Mouse (Mus musculus) heart, embryonic 14.5 days (tissue): ENCODE measurements at regions not wholly inside any gene's neighbourhood (a gene's known extent, or its start where the extent isn't known, plus 50 kb on each side); places are given as distances from the start of the nearest gene placed in this dataset.

Experiments used
- ATAC-seq: fragments of 200-750 bp; cut with Nextera tagmentation; 2 replicates; pipeline ENCODE4 v1.8.0; 2017; ENCODE audit warnings: low read depth, moderate TSS enrichment; ENCODE audit not compliant: insufficient number of reproducible peaks, insufficient read depth, low FRiP score
- H3K27ac ChIP-seq, 2 experiments: fragments of 200-500 bp in 1 of 2; fragments of 300-500 bp in 1 of 2; sonication (generic) in 1 of 2; replicated peaks in 1 of 2; 2 replicates each; pipeline ENCODE4 v1.5.1; 2012 to 2014; ENCODE audit warnings: low read depth in 2 of 2, low read length in 2 of 2, control low read depth in 1 of 2, mild to moderate bottlenecking in 1 of 2, mixed read lengths in 1 of 2; ENCODE audit not compliant: control insufficient read depth in 1 of 2, insufficient read depth in 1 of 2
- H3K27me3 ChIP-seq: fragments of 300-500 bp; sonication (generic); 2 replicates; pipeline ENCODE4 v1.6.1; 2014; ENCODE audit warnings: mild to moderate bottlenecking, low read length, control low read depth; ENCODE audit not compliant: control insufficient read depth, insufficient read depth
- H3K36me3 ChIP-seq: fragments of 300-500 bp; sonication (generic); 2 replicates; pipeline ENCODE4 v1.6.1; 2014; ENCODE audit warnings: mild to moderate bottlenecking, control low read depth, low read length, mixed read lengths; ENCODE audit not compliant: control insufficient read depth, insufficient read depth
- H3K4me1 ChIP-seq, 2 experiments: fragments of 200-500 bp in 1 of 2; fragments of 300-500 bp in 1 of 2; sonication (generic) in 1 of 2; 2 replicates each; pipeline ENCODE4 v1.6.1; 2012 to 2014; ENCODE audit warnings: low read length in 2 of 2, control low read depth in 1 of 2, mixed read lengths in 1 of 2; ENCODE audit not compliant: control insufficient read depth in 2 of 2, insufficient read depth in 2 of 2
- H3K4me2 ChIP-seq: fragments of 300-500 bp; sonication (generic); 2 replicates; pipeline ENCODE4 v1.6.1; 2014; ENCODE audit warnings: mild to moderate bottlenecking, low read length
- H3K4me3 ChIP-seq, 2 experiments: fragments of 200-500 bp in 1 of 2; fragments of 300-500 bp in 1 of 2; sonication (generic) in 1 of 2; 2 replicates each; pipeline ENCODE4 v1.5.1; 2012 to 2014; ENCODE audit warnings: low read length in 2 of 2, mild to moderate bottlenecking in 2 of 2, control low read depth in 1 of 2, low read depth in 1 of 2, moderate library complexity in 1 of 2; ENCODE audit not compliant: control insufficient read depth in 1 of 2, insufficient read depth in 1 of 2
- H3K9ac ChIP-seq: fragments of 300-500 bp; sonication (generic); 2 replicates; pipeline ENCODE4 v1.6.1; 2014; ENCODE audit warnings: mild to moderate bottlenecking, low read length
- H3K9me3 ChIP-seq: fragments of 300-500 bp; sonication (generic); 2 replicates; pipeline ENCODE4 v1.6.1; 2016; ENCODE audit warnings: low read length, control low read depth; ENCODE audit not compliant: control insufficient read depth
- WGBS: fragments of 180-500 bp; shearing (Covaris S2); extraction: QIAGEN DNeasy Blood & Tissue Kit; methylation state at CpG from one replicate; pipeline ENCODE4 v1.1.7; 2014; 5-methylcytosine and 5-hydroxymethylcytosine counted together

GRCm38 (mm10) chr13:72715959-72716680 lies 87.5 kb downstream of the Irx2 start:
- Histone ChIP-seq H3K27me3 (no peaks in the 10 kb centered on the region), H3K36me3 (no peaks in the 10 kb centered on the region), H3K9ac (no peak overlapping the region), H3K4me3 (no peak overlapping the region), H3K9me3 (no peaks in the 10 kb centered on the region), H3K4me2 (no peak overlapping the region), H3K27ac (no peak overlapping the region), H3K4me1 (no peaks in the 10 kb centered on the region)
- 66% methylated on average over 6 of the region's 6 CpGs for WGBS
- no peak for ATAC-seq

DNA sequence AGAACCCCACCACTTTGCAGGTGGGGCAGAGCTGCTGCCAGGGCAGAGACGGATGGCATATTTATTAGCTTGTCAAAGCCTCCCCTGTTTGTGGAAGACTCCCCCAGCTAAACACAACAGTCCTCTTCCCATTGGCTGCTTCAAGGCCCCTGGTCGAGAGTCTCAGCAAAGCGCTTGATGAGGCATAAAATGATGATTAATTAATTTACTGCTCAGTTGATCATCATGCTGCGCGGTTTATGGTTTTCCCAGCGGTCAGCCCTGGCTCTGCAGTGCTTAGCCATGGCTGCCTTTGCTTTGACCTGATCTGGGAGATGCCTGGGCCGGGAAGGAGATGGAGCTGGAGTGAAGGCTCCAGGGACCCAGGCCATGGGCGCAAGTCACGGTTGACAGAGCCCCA lies 98.5 kb downstream of the Irx2 start:
- Histone ChIP-seq H3K4me3 (no peak overlapping the region), H3K36me3 (no peaks in the 10 kb centered on the region), H3K9me3 (no peaks in the 10 kb centered on the region), H3K4me2 (no peak overlapping the region), H3K27ac (no peak overlapping the region), H3K4me1 (no peaks in the 10 kb centered on the region), H3K27me3 (no peaks in the 10 kb centered on the region), H3K9ac (no peak overlapping the region)
- WGBS = 88% methylated on average over 9 of the region's 9 CpGs
- ATAC-seq = no peak

GRCm38 (mm10) chr13:72735916-72736315 lies 107.3 kb downstream of the Irx2 start:
- H3K36me3 ChIP-seq = no peaks in the 10 kb centered on the region
- no peak overlapping the region for H3K27ac ChIP-seq
- H3K4me3 ChIP-seq = no peak overlapping the region
- H3K9me3 ChIP-seq = no peaks in the 10 kb centered on the region
- no peak overlapping the region for H3K4me2 ChIP-seq
- no peak for ATAC-seq
- WGBS = 74% methylated on average over 8 of the region's 8 CpGs
- H3K27me3 ChIP-seq = no peaks in the 10 kb centered on the region
- H3K9ac ChIP-seq = no peak overlapping the region
- H3K4me1 ChIP-seq = no peaks in the 10 kb centered on the region

DNA sequence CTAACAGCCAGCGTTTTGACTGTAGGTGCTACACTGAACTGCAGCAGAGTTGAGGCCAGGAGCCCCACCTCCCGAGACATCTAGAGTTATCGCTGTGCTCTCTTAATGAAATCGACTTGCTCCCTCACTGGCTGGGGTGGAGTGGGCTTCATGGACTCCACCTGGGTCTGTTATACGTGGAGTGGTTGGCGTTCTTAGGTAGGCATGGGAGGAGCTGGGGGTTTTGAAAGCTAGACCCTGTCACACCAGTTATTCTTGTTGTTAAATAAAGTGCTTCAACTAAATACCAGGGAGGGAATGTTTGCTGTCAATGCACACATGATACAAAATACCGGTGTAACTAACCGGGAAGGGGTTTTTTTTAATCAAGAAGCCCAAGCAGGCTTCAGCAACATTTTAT lies 108.4 kb downstream of the Irx2 start:
- ATAC-seq = no peak
- Histone ChIP-seq H3K4me2 (no peak overlapping the region), H3K9ac (no peak overlapping the region), H3K27ac (no peak overlapping the region), H3K27me3 (no peaks in the 10 kb centered on the region), H3K9me3 (no peaks in the 10 kb centered on the region), H3K36me3 (no peaks in the 10 kb centered on the region), H3K4me1 (no peaks in the 10 kb centered on the region), H3K4me3 (no peak overlapping the region)
- 73% methylated on average over 8 of the region's 8 CpGs for WGBS

- Histone ChIP-seq H3K9me3 (no peaks in the 10 kb centered on the region), H3K9ac (no peak overlapping the region), H3K27me3 (no peaks in the 10 kb centered on the region), H3K4me3 (no peak overlapping the region), H3K4me1 (no peaks in the 10 kb centered on the region), H3K4me2 (no peak overlapping the region), H3K27ac (no peak overlapping the region), H3K36me3 (no peaks in the 10 kb centered on the region)
- WGBS = 71% methylated on average over 3 of the region's 3 CpGs
- no peak for ATAC-seq
Measured at GRCm38 (mm10) chr13:72747187-72747586, 118.6 kb downstream of the Irx2 start.

GRCm38 (mm10) chr13:72755036-72755435 lies 126.4 kb downstream of the Irx2 start:
- 79% methylated on average over 4 of the region's 4 CpGs for WGBS
- Histone ChIP-seq H3K27me3 (no peaks in the 10 kb centered on the region), H3K27ac (no peak overlapping the region), H3K4me3 (no peak overlapping the region), H3K4me1 (no peaks in the 10 kb centered on the region), H3K9me3 (no peaks in the 10 kb centered on the region), H3K9ac (no peak overlapping the region), H3K4me2 (no peak overlapping the region), H3K36me3 (no peaks in the 10 kb centered on the region)
- no peak for ATAC-seq

DNA sequence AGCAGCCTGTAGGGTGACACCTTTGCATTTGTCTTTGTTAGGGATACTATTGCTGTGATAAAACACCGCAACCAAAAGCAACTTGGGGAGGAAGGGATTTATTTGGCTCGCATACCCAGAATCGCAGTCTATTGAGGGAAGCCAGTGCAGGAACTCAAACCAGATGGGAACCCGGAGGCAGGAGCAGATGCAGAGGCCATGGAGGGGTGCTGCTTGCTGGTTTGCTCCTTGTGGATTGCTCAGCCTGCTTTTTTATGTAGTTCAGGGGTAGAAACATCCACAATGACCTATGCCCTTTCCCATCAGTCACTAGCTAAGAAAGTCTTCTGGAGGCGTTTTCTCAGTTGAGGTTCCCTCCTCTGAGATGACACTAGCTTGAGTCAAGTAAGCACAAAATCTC lies 133.9 kb downstream of the Irx2 start:
- H3K4me2 ChIP-seq = no peak overlapping the region
- ATAC-seq = no peak
- H3K27me3 ChIP-seq = no peaks in the 10 kb centered on the region
- 75% methylated on average over 5 of the region's 5 CpGs for WGBS
- no peaks in the 10 kb centered on the region for H3K4me1 ChIP-seq
- H3K4me3 ChIP-seq = no peak overlapping the region
- no peak overlapping the region for H3K27ac ChIP-seq
- H3K9me3 ChIP-seq = no peaks in the 10 kb centered on the region
- H3K9ac ChIP-seq = no peak overlapping the region
- no peaks in the 10 kb centered on the region for H3K36me3 ChIP-seq

DNA sequence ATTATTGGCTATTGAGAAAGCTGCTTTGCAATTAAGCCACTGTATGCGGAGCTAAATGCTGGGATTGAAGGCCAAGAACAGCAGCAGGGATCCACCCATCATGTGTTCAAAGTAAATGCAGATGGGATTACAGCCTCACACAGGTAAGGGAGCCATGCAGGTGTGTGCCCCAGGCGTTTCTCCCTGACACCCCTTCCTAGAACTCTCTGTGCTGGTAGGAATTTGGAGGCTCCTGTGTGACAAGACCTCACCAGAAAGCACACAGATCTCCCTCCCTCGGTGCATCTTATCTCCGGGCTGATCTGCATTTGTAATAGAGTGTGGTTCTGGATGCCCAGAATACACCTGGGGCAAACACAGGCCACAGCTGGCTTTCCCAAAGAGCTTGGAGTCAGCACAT lies 134.7 kb downstream of the Irx2 start:
- H3K4me2 ChIP-seq = no peak overlapping the region
- 66% methylated on average over 4 of the region's 4 CpGs for WGBS
- H3K4me3 ChIP-seq = no peak overlapping the region
- no peak overlapping the region for H3K9ac ChIP-seq
- H3K36me3 ChIP-seq = no peaks in the 10 kb centered on the region
- no peaks in the 10 kb centered on the region for H3K9me3 ChIP-seq
- H3K27ac ChIP-seq = no peak overlapping the region
- ATAC-seq = no peak
- no peaks in the 10 kb centered on the region for H3K4me1 ChIP-seq
- H3K27me3 ChIP-seq = no peaks in the 10 kb centered on the region
